In genomic region chr5:123682372-123682771, GRCm38 (mm10) we compare ENCODE assay signal across 7 mouse cellular contexts. TPM values are rescaled to one million over a fixed set of nuclear protein-coding genes. Genes with fewer than 3 reads are reported as not detected.
A peak's percentile ranks its signal among the peaks of the same experiment; 100 is the strongest.
DNase-seq lines count a peak whose midpoint lies in the region; ATAC-seq and TF ChIP-seq lines count a peak whose summit lies in the region.

No protein-coding gene starts in this region.

- no peak for ATAC-seq in forebrain, embryonic 13.5 days
- ATAC-seq in limb, embryonic 15.5 days (ENCODE audit: insufficient number of reproducible peaks, low FRiP score, low TSS enrichment, low read depth) = no peak
- peak; percentile 25; the same call in 1 of the 2 replicates for ATAC-seq in neutrophil, adult 5-6 weeks (ENCODE audit: extremely low read depth, insufficient number of reproducible peaks, low FRiP score, poor library complexity, severe bottlenecking)

- H3K9me3 ChIP-seq in forebrain, embryonic 13.5 days (replicated peaks) = no peaks in the 10 kb centered on the region
- H3K9me3 ChIP-seq in limb, embryonic 15.5 days = no peaks in the 10 kb centered on the region

- WGBS in spleen, adult 2 months = 16% methylated on average over 4 of the region's 4 CpGs
- WGBS in forebrain, embryonic 13.5 days = 50% methylated on average over 4 of the region's 4 CpGs
- 39% methylated on average over 4 of the region's 4 CpGs for WGBS in limb, embryonic 15.5 days

- no peak for DNase-seq in spleen, adult 2 months (ENCODE audit: low read depth in 1 of 2, low spot score in 2 of 2)
- DNase-seq in spleen, postnatal 14 days (ENCODE audit: low spot score in 2 of 2) = no peak
- no peak for DNase-seq in c-Kit-positive CD71-positive TER-119-positive erythroid progenitor cells, embryonic 14.5 days (ENCODE audit: low spot score)
- DNase-seq in adrenal gland, postnatal 25 days = no peak

- no peak for TF ChIP-seq POLR2A in spleen, adult 2 months (IDR thresholded peaks at IDR 0.05; ENCODE audit: low read depth, low read length)

- peak overlapping the region; percentile 100 for H3K9ac ChIP-seq in forebrain, embryonic 13.5 days
- no peak overlapping the region for H3K9ac ChIP-seq in limb, embryonic 15.5 days

- peak overlapping the region; percentile 65 for H3K4me2 ChIP-seq in forebrain, embryonic 13.5 days
- H3K4me2 ChIP-seq in limb, embryonic 15.5 days = peak overlapping the region; percentile 79

- no peaks in the 10 kb centered on the region for H3K36me3 ChIP-seq in spleen, adult 2 months (ENCODE audit: control insufficient read depth, insufficient read depth, low read length)
- peaks cover 2% of the 10 kb centered on the region; the same call in 1 of the 2 replicates for H3K36me3 ChIP-seq in forebrain, embryonic 13.5 days (ENCODE audit: poor library complexity, severe bottlenecking)
- no peaks in the 10 kb centered on the region for H3K36me3 ChIP-seq in limb, embryonic 15.5 days

- no peak for TF ChIP-seq CTCF in spleen, adult 2 months (IDR thresholded peaks at IDR 0.05; ENCODE audit: extremely low read depth, insufficient read depth, insufficient read length, insufficient replicate concordance)

- H3K27me3 ChIP-seq in spleen, adult 2 months (ENCODE audit: control insufficient read depth, insufficient read depth, low read length) = peaks cover 4% of the 10 kb centered on the region
- no peaks in the 10 kb centered on the region for H3K27me3 ChIP-seq in forebrain, embryonic 13.5 days
- no peaks in the 10 kb centered on the region for H3K27me3 ChIP-seq in limb, embryonic 15.5 days

- no peak overlapping the region for H3K4me3 ChIP-seq in spleen, adult 2 months (ENCODE audit: extremely low read depth, insufficient read depth, insufficient read length)
- peak overlapping the region; percentile 92 for H3K4me3 ChIP-seq in forebrain, embryonic 13.5 days
- peak overlapping the region; percentile 93 for H3K4me3 ChIP-seq in limb, embryonic 15.5 days

- peaks cover 12% of the 10 kb centered on the region for H3K4me1 ChIP-seq in spleen, adult 2 months (ENCODE audit: control insufficient read depth, insufficient read depth, insufficient read length)
- H3K4me1 ChIP-seq in forebrain, embryonic 13.5 days = peaks cover 44% of the 10 kb centered on the region
- H3K4me1 ChIP-seq in limb, embryonic 15.5 days = peaks cover 32% of the 10 kb centered on the region

- H3K27ac ChIP-seq in spleen, adult 2 months (ENCODE audit: insufficient read depth, low read length) = peak overlapping the region; percentile 52; the same call in 1 of the 2 replicates
- H3K27ac ChIP-seq in forebrain, embryonic 13.5 days = no peak overlapping the region
- H3K27ac ChIP-seq in limb, embryonic 15.5 days = no peak overlapping the region; the same call in 1 of the 2 replicates

RNA-seq across cellular contexts. Expression of gene Clip1, which starts 2.0 kb away (rescaled TPM):
- 10.8 and 11.4 TPM in 2 replicates for polyA plus RNA-seq in spleen, adult 2 months (2012; rRNA removed)
- polyA plus RNA-seq in forebrain, embryonic 13.5 days (2015; fragmentation: Nextera tagmentation; extraction: Ambion mirVana) = 65.5 and 78.3 TPM in 2 replicates
- 45.4 and 46.6 TPM in 2 replicates for polyA plus RNA-seq in limb, embryonic 15.5 days (2015; fragmentation: Nextera tagmentation; extraction: Ambion mirVana)
- total RNA-seq in neutrophil, adult 5-6 weeks (2017) = 186 and 205 TPM in 2 replicates
- total RNA-seq in adrenal gland, postnatal 25 days (2021) = 87.4 and 103 TPM in 2 replicates

RNA-seq across cellular contexts. Expression of gene Zcchc8, which starts 38.5 kb away (rescaled TPM):
- polyA plus RNA-seq in spleen, adult 2 months (2012; rRNA removed) = 18.8 and 24.4 TPM in 2 replicates
- 85.1 and 97.4 TPM in 2 replicates for polyA plus RNA-seq in forebrain, embryonic 13.5 days (2015; fragmentation: Nextera tagmentation; extraction: Ambion mirVana)
- 62.3 and 62.7 TPM in 2 replicates for polyA plus RNA-seq in limb, embryonic 15.5 days (2015; fragmentation: Nextera tagmentation; extraction: Ambion mirVana)
- 78.0 and 87.7 TPM in 2 replicates for total RNA-seq in neutrophil, adult 5-6 weeks (2017)
- total RNA-seq in adrenal gland, postnatal 25 days (2021) = 52.9 and 57.5 TPM in 2 replicates
